Mouse (Mus musculus) liver, adult 2 months (tissue): ENCODE data around the gene Slc22a15.

Source experiments
- CTCF ChIP-seq: fragments of 200-500 bp; IDR thresholded peaks from 2 replicates; pipeline ENCODE4 v1.5.1; 2011; ENCODE audit warnings: low read depth, low read length, control low read depth
- POLR2A ChIP-seq: fragments of 200-500 bp; IDR thresholded peaks from 2 replicates; pipeline ENCODE4 v1.6.1; 2011; ENCODE audit warnings: low read length, control low read depth; ENCODE audit not compliant: insufficient read depth; ENCODE audit errors: extremely low read depth

DNA sequence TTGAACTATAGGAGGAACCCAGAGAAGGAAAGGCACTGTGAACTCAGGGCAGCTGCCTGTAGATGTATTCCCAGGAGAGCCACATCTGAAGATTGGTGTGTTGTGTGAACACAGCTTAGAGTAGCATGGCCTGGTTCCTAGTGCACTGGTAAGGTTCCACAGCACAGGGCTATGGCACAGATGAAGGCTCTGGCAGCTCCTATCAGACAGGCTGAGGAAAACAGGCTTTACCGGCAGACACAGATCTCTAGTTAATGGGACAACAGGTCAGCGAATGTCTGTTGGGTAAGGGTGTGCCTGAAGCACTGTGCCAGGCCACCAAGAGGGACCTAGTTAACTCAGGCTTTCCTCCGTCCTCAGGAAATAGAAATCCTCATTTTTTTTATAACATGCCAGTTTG is 87.3 kb downstream of the Slc22a15 start:
- no peak for TF ChIP-seq CTCF
- no peak for TF ChIP-seq POLR2A
